Mouse (Mus musculus): ENCODE measurements around the gene Dsn1. TPM values are rescaled to one million over a fixed set of nuclear protein-coding genes. Genes with fewer than 3 reads are reported as not detected.

The Dsn1 gene
- 1 to 10 TPM; 1.4 to 8.6 TPM for polyA plus RNA-seq (2012; fragmentation: generic; extraction: Trizol)

DNA sequence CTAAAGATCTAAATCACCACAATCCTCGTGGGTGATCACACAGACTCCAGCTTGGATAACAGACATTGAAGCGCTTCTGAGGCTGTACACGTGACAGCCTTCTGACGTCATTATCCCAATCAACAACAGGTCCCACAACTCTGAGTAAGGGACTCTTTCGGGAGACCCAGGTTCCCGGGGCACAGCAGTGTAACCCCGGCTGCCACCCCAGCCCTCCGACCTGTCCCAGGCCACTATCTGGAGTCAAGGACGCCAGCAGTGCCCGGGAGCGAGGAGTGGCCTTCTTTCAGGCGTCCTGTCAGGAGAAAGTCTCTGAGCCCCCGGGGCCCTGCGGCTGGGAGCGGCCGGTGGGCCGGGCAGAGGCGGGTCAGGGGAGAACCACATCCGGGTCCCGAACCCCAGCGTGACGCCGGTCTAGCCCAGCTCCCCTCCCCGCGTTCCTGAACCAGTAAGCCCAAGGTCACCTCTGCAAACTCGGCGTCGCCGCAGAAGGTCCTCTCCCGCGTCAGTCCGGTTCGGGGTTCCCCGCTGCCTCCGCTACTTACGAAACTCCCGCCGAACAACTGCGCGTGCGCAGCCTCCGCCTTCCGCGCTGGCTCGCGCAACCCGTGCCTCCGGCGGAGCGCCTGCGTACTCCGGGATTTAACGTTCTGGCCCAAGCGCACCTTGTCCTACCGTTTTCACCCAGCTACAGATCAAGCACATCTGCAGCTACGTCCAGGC is at the start of gene Dsn1:
Gene Dsn1, minus strand, starts transcription at position 644 of the 723 bp plus-strand sequence.

GRCm38 (mm10) chr2:156991470-156992319 is 15.3 kb downstream of the Dsn1 start, which contains the start of gene Ndrg3:
TSS of gene Ndrg3 (minus strand) at chr2:156992056.

Other genes starting within 250 kb of the Dsn1 start
- 10 to 100 TPM in 1 of 2 experiments, 1 to 10 TPM in 1; 2.9 to 24.5 TPM for gene Myl9, start 231.7 kb downstream of the Dsn1 start, polyA plus RNA-seq (2012; fragmentation: generic; extraction: Trizol)
- 1 to 10 TPM in 1 of 2 experiments, under 1 TPM in 1; 0.70 to 2.3 TPM for gene Tgif2, start 167.1 kb downstream of the Dsn1 start, polyA plus RNA-seq (2012; fragmentation: generic; extraction: Trizol)
- gene 4930518I15Rik, start 149.2 kb downstream of the Dsn1 start, polyA plus RNA-seq (2012; fragmentation: generic; extraction: Trizol) = 1 to 10 TPM in 1 of 2 experiments, under 1 TPM in 1; 0.06 to 1.0 TPM
- 100 to 1,000 TPM; 129 to 173 TPM for gene Rab5if, start 144.0 kb downstream of the Dsn1 start, polyA plus RNA-seq (2012; fragmentation: generic; extraction: Trizol)
- gene Sla2, start 120.0 kb downstream of the Dsn1 start, polyA plus RNA-seq (2012; fragmentation: generic; extraction: Trizol) = under 1 TPM; 0.37 to 0.57 TPM
- gene Ndrg3, start 15.1 kb downstream of the Dsn1 start, polyA plus RNA-seq (2012; fragmentation: generic; extraction: Trizol) = 10 to 100 TPM; 15.8 to 63.3 TPM
- 10 to 100 TPM in 1 of 2 experiments, 1 to 10 TPM in 1; 1.3 to 10.1 TPM for gene Soga1, start 72.1 kb upstream of the Dsn1 start, polyA plus RNA-seq (2012; fragmentation: generic; extraction: Trizol)
- not detected for gene Tldc2, start 79.9 kb upstream of the Dsn1 start, polyA plus RNA-seq (2012; fragmentation: generic; extraction: Trizol)
- 10 to 100 TPM in 1 of 2 experiments, 1 to 10 TPM in 1; 6.4 to 24.3 TPM for gene Samhd1, start 128.1 kb upstream of the Dsn1 start, polyA plus RNA-seq (2012; fragmentation: generic; extraction: Trizol)
- 1 to 10 TPM in 1 of 2 experiments, under 1 TPM in 1; 0.69 to 1.8 TPM for gene Rbl1, start 197.4 kb upstream of the Dsn1 start, polyA plus RNA-seq (2012; fragmentation: generic; extraction: Trizol)

All from C3H10T1/2 (cell line).